Mouse (Mus musculus): ENCODE measurements around the gene Mcoln2.

- TF ChIP-seq GATA1 (IDR thresholded peaks at IDR 0.05; ENCODE audit: borderline replicate concordance, low read length) (no peak), FLI1 (IDR thresholded peaks at IDR 0.05; ENCODE audit: low read length) (no peak)
These were observed 42.4 kb upstream of the Mcoln2 start for GRCm38 (mm10) chr3:146107116-146107849.
